Mouse (Mus musculus) cortical plate, adult 2 months (tissue): Measurements from ENCODE around the gene Ptprt.

Experiments used
- CTCF ChIP-seq: fragments of 200-500 bp; IDR thresholded peaks from 2 replicates; pipeline ENCODE4 v1.5.1; 2011; ENCODE audit warnings: mild to moderate bottlenecking, control low read depth, low read length; ENCODE audit not compliant: insufficient read depth; ENCODE audit errors: extremely low read depth
- POLR2A ChIP-seq: fragments of 200-500 bp; IDR thresholded peaks from 2 replicates; pipeline ENCODE4 v1.6.1; 2011; ENCODE audit warnings: mild to moderate bottlenecking, low read length, control low read depth; ENCODE audit not compliant: insufficient read depth; ENCODE audit errors: extremely low read depth

GRCm38 (mm10) chr2:162614256-162614655 is 46.7 kb downstream of the Ptprt start:
- no peak for TF ChIP-seq CTCF
- TF ChIP-seq POLR2A: no peak
